Mouse (Mus musculus): Measurements from ENCODE around the gene Ralgds. TPM values are rescaled to one million over a fixed set of nuclear protein-coding genes. Genes with fewer than 3 reads are reported as not detected.

The Ralgds gene
- polyA plus RNA-seq, 1 experiment from 2014 or later, result 93.2 TPM

DNA sequence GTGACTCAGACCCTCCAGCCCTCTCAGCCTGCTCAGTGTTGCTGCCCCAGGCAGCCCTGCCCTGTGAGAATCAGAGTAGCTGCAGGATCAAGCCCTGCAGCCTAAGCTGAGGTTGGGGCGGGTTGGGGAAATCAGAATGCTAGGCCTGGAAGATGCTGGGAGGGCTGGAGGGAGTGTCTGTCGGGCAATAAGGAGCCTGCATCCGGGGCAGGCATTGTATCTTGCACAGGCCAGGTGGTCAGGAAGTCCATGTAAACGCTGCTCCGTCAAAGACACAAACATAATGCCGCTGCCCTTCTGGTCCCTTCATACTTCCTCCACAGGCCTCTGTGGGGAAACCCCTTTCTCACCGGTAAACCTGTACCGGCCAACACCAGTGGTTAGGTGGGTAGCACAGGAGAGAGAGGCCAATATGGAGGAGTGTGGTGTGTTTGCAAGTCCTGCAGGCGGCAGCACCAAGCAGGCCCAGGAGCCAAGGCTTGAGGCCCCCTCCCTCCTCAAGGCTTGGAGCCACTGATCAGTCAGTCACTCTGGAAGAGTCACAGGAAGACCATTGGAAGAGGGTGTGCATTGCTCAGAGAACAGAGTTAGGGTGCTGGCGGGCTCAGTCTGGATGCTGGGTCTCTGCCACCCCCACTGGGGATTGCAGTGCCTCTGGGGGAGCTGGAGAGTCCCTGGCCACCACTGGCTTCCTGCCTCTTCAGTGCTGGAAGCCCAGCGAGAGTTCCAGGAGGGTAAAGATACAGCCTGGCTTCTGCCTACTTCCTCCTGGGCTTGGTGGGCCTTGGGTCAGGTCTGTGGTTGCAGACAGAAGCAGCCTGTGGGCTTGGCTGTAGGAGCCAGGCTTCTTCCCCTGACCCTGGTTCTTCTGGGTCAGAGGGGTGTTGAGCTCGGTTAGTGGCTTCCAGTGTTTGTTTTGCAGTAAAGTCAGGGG is 13.3 kb downstream of the Ralgds start:
- H3K9ac ChIP-seq, result 0 out of 2 replicates have a peak overlapping the region, but pooled peaks have one; percentile 16
- ATAC-seq (ENCODE audit: low FRiP score, low read depth), result no peak
- WGBS, result 44% methylated on average over 12 of the region's 12 CpGs
- no peak overlapping the region for H3K4me3 ChIP-seq
- H3K27ac ChIP-seq (replicated peaks), result peak overlapping the region; percentile 67
- no peaks in the 10 kb centered on the region for H3K27me3 ChIP-seq
- H3K4me2 ChIP-seq, result peak overlapping the region; percentile 3; the same call in 1 of the 2 replicates
- H3K9me3 ChIP-seq, result no peaks in the 10 kb centered on the region
- peaks cover 3% of the 10 kb centered on the region; the same call in 1 of the 2 replicates for H3K36me3 ChIP-seq
- peaks cover 88% of the 10 kb centered on the region for H3K4me1 ChIP-seq (replicated peaks)

GRCm38 (mm10) chr2:28527436-28528353 is 14.8 kb downstream of the Ralgds start:
- no peak for ATAC-seq (ENCODE audit: low FRiP score, low read depth)
- Histone ChIP-seq H3K9ac (0 out of 2 replicates have a peak overlapping the region, but pooled peaks have one; percentile 0), H3K4me2 (no peak overlapping the region), H3K27ac (replicated peaks) (no peak overlapping the region), H3K36me3 (peaks cover 1% of the 10 kb centered on the region; the same call in 1 of the 2 replicates), H3K4me3 (no peak overlapping the region), H3K4me1 (replicated peaks) (peaks cover 89% of the 10 kb centered on the region), H3K9me3 (no peaks in the 10 kb centered on the region), H3K27me3 (no peaks in the 10 kb centered on the region)
- WGBS, result 75% methylated on average over 19 of the region's 20 CpGs

DNA sequence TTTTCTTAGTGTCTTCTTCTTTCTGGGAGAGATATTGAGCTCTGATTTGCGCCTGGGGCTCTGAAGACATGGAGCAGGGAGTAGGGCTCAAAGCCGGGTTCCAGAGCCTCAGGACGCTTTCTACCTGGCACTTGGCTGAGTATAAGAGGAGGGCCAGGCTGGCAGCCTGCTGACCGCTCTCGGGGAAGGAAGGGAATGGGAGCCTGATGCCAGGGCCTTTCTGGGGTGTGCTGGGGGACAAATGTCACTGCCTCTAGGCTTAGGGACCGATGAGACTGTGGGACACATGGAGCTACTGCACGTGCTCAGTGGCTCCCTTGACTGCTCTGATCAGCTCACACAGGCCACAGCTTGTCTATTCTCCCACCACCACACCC is 15.4 kb downstream of the Ralgds start:
- Histone ChIP-seq H3K4me2 (no peak overlapping the region), H3K4me3 (no peak overlapping the region), H3K9me3 (no peaks in the 10 kb centered on the region), H3K9ac (0 out of 2 replicates have a peak overlapping the region, but pooled peaks have one; percentile 0), H3K27me3 (no peaks in the 10 kb centered on the region), H3K27ac (replicated peaks) (no peak overlapping the region), H3K4me1 (replicated peaks) (peaks cover 95% of the 10 kb centered on the region), H3K36me3 (no peaks in the 10 kb centered on the region)
- no peak for ATAC-seq (ENCODE audit: low FRiP score, low read depth)
- WGBS, result 86% methylated on average over 7 of the region's 7 CpGs

- H3K9ac ChIP-seq, result no peak overlapping the region
- H3K9me3 ChIP-seq, result no peaks in the 10 kb centered on the region
- no peaks in the 10 kb centered on the region for H3K36me3 ChIP-seq
- no peak overlapping the region for H3K27ac ChIP-seq (replicated peaks)
- H3K4me2 ChIP-seq, result no peak overlapping the region
- H3K4me3 ChIP-seq, result no peak overlapping the region
- 62% methylated on average over 4 of the region's 4 CpGs for WGBS
- H3K4me1 ChIP-seq (replicated peaks), result peaks cover 96% of the 10 kb centered on the region
- ATAC-seq (ENCODE audit: low FRiP score, low read depth), result no peak
- H3K27me3 ChIP-seq, result no peaks in the 10 kb centered on the region
Measured at GRCm38 (mm10) chr2:28529856-28530255, 16.9 kb downstream of the Ralgds start.

DNA sequence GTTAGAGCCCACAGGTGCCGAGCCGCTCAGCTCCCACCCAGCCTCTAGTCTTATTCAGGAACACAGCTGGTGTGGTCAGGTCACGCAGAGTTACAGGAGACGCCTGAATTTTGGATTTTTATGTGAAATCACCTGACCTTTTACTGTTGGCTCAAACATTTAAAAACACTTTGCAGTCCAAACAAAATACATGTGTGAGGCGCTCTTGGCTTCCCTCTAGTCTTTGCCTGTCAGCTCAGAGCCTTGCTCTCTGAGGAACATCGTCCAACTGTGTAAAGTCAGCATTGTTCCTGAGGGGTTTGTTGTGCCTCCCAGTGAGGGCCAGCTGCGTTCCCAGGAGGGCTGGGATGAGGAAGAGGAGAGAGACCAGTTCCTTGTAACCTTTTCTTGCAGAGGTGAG is 17.4 kb downstream of the Ralgds start:
- 60% methylated on average over 7 of the region's 7 CpGs for WGBS
- Histone ChIP-seq H3K36me3 (no peaks in the 10 kb centered on the region), H3K4me2 (no peak overlapping the region), H3K27ac (replicated peaks) (no peak overlapping the region), H3K9ac (no peak overlapping the region), H3K4me3 (no peak overlapping the region), H3K9me3 (no peaks in the 10 kb centered on the region), H3K4me1 (replicated peaks) (peaks cover 96% of the 10 kb centered on the region), H3K27me3 (no peaks in the 10 kb centered on the region)
- no peak for ATAC-seq (ENCODE audit: low FRiP score, low read depth)

- peak overlapping the region; percentile 67 for H3K4me2 ChIP-seq
- ATAC-seq (ENCODE audit: low FRiP score, low read depth), result peak; percentile 91
- H3K4me1 ChIP-seq (replicated peaks), result peaks cover 98% of the 10 kb centered on the region
- peak overlapping the region; percentile 44 for H3K9ac ChIP-seq
- H3K27ac ChIP-seq (replicated peaks), result peak overlapping the region; percentile 82
- H3K27me3 ChIP-seq, result no peaks in the 10 kb centered on the region
- peak overlapping the region; percentile 53 for H3K4me3 ChIP-seq
- no peaks in the 10 kb centered on the region for H3K36me3 ChIP-seq
- WGBS, result 3% methylated on average over 49 of the region's 49 CpGs
- H3K9me3 ChIP-seq, result no peaks in the 10 kb centered on the region
Measured at GRCm38 (mm10) chr2:28532938-28533771, 20.2 kb downstream of the Ralgds start.

DNA sequence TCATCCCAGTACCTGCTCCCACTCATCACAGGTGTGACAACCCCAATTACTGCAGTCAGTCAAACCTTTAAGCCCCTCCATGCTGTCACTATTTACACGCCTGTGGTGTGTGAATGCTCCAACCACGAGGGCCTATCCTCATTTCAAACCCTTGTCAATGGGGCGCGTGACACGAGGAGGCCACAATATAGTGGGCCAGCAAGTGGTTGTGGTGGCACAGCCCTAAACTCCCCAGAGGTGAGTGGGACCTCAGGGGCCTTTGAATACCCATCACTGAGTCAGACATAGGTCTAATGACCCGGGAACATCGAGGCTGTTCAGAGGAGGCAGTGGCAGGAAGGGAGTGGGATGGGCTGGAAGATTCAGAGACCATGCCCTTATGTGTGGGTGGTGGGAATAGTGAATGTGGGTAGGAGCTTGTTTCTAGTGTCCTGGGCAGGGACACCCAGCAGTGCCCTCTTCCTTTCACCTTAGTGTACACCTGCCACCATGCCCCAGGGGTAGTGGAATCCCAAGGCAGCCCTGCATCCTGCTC is 21.0 kb downstream of the Ralgds start:
- Histone ChIP-seq H3K9ac (peak overlapping the region; percentile 44), H3K4me2 (peak overlapping the region; percentile 67), H3K4me3 (peak overlapping the region; percentile 53), H3K36me3 (no peaks in the 10 kb centered on the region), H3K9me3 (no peaks in the 10 kb centered on the region), H3K27me3 (no peaks in the 10 kb centered on the region), H3K27ac (replicated peaks) (peak overlapping the region; percentile 82), H3K4me1 (replicated peaks) (peaks cover 98% of the 10 kb centered on the region)
- ATAC-seq (ENCODE audit: low FRiP score, low read depth), result peak; percentile 2; the same call in 1 of the 2 replicates
- 40% methylated on average over 7 of the region's 7 CpGs for WGBS

DNA sequence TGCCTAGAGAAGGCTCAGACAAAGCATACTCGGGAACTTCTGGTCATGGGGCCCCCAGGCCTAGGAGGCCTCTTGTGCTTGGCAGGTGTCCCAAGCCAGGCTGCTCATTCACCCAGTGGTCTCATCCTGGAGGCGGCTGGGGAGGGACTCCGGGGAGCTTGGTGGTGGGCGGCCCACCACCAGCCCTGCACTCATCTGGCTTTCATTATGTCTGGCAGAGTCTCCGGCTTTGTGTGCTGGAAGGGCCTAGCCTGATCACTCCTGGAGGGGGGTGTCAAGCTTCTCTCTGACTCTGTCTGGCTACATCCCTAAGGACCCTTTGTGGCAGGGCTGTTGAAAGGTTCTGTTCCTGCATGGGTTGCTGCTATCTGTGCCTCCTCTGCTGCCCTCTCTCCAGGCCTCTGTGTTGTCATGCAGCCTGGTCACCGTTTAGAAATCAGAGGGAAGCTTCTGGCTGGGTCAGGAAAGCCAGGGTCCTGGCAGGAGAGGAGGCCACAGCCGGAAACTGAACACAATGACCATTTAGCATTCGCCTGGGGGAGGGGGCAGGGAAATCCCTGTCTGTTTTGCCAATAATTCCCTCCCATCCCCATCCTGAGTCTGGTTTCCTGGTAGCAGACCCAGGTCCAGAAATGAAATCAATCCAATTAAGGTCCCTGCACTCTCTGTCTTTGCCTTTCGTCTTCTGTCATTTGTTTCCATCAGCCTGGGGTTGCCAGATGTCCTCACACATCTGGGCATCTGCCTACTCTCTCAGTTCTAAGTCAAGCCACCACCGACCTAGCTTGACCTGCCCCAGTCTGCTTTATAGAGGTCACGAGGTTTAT is 21.7 kb downstream of the Ralgds start:
- Histone ChIP-seq H3K4me2 (peak overlapping the region; percentile 67), H3K27me3 (no peaks in the 10 kb centered on the region), H3K36me3 (no peaks in the 10 kb centered on the region), H3K27ac (replicated peaks) (peak overlapping the region; percentile 82), H3K9ac (peak overlapping the region; percentile 44), H3K9me3 (no peaks in the 10 kb centered on the region), H3K4me1 (replicated peaks) (peaks cover 98% of the 10 kb centered on the region), H3K4me3 (peak overlapping the region; percentile 53)
- peak; percentile 28; the same call in 1 of the 2 replicates for ATAC-seq (ENCODE audit: low FRiP score, low read depth)
- 16% methylated on average over 11 of the region's 11 CpGs for WGBS

- no peak for ATAC-seq (ENCODE audit: low FRiP score, low read depth)
- Histone ChIP-seq H3K4me3 (peak overlapping the region; percentile 1; the same call in 1 of the 2 replicates), H3K27ac (replicated peaks) (peak overlapping the region; percentile 82), H3K9me3 (no peaks in the 10 kb centered on the region), H3K9ac (0 out of 2 replicates have a peak overlapping the region, but pooled peaks have one; percentile 44), H3K4me2 (peak overlapping the region; percentile 67), H3K27me3 (no peaks in the 10 kb centered on the region), H3K36me3 (no peaks in the 10 kb centered on the region), H3K4me1 (replicated peaks) (peaks cover 98% of the 10 kb centered on the region)
- WGBS, result 31% methylated on average over 4 of the region's 4 CpGs
Measured at GRCm38 (mm10) chr2:28535263-28535540, 22.3 kb downstream of the Ralgds start.

DNA sequence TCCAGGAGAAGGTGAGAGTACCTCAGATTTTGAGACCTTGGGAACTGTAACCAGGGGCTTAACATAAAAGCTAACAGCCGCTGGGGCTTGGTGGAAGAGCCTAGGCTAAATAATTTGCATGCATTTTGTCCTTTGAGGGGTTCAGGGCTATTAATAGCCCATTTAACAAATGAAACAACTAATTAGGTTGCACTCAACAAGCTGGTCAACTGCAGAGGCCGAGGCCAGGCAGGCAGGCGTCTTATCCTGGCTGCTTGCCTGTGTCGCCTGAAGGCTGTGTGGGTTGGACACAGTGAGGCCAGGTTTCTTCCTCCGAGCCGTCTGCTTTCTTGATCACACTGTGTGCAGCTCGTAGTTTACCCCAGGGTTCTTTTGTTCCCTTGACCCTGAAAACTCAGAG is 22.7 kb downstream of the Ralgds start:
- Histone ChIP-seq H3K27ac (replicated peaks) (peak overlapping the region; percentile 82), H3K9ac (no peak overlapping the region), H3K9me3 (no peaks in the 10 kb centered on the region), H3K4me1 (replicated peaks) (peaks cover 98% of the 10 kb centered on the region), H3K4me2 (peak overlapping the region; percentile 67), H3K36me3 (no peaks in the 10 kb centered on the region), H3K4me3 (peak overlapping the region; percentile 1; the same call in 1 of the 2 replicates), H3K27me3 (no peaks in the 10 kb centered on the region)
- WGBS, result 25% methylated on average over 7 of the region's 7 CpGs
- no peak for ATAC-seq (ENCODE audit: low FRiP score, low read depth)
